Mouse (Mus musculus): ENCODE data around the gene Rbks. TPM values are rescaled to one million over a fixed set of nuclear protein-coding genes. Genes with fewer than 3 reads are reported as not detected.

Rbks gene
- polyA plus RNA-seq (2017; shearing (Covaris generic)), result 23.5 TPM

GRCm38 (mm10) chr5:31696971-31697643, at the start of gene Rbks:
TSS of gene Rbks (minus strand) at chr5:31697627.

DNA sequence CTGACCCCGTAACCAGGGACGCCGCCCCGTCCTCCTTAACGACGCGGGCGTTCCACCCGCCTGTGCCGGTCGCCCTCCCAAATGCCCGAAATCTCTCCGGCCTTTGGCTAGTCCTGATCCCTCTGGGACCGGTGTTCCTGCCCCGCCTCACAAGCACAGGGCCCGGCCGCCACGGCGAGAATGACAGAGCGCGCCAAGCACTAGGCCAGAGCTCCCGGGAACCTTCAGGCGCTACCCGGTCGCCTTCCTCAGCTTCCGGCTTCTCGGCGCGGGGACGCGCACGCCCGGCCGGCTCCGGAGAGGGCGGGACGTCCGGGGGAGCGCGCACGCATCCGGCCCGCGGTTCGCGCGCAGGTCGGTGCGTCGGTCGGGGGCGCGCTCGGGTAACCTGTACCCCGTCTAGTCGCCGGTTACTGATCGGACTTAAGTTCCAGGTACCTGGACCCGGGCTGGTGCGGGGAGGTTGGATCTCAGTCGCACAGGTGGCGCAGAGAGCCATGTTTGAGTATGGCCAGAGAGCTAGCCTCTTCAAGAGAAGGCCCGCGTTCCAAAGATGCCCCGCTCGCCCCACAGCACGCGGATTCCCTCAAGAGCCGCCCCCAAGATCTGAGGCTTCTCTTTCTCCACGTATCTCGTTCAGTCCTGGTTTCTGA, 343 bp upstream of the Rbks start, which contains the start of gene Babam2:
Babam2 (plus strand) TSS at position 41 of the 653 bp plus-strand sequence.

DNA sequence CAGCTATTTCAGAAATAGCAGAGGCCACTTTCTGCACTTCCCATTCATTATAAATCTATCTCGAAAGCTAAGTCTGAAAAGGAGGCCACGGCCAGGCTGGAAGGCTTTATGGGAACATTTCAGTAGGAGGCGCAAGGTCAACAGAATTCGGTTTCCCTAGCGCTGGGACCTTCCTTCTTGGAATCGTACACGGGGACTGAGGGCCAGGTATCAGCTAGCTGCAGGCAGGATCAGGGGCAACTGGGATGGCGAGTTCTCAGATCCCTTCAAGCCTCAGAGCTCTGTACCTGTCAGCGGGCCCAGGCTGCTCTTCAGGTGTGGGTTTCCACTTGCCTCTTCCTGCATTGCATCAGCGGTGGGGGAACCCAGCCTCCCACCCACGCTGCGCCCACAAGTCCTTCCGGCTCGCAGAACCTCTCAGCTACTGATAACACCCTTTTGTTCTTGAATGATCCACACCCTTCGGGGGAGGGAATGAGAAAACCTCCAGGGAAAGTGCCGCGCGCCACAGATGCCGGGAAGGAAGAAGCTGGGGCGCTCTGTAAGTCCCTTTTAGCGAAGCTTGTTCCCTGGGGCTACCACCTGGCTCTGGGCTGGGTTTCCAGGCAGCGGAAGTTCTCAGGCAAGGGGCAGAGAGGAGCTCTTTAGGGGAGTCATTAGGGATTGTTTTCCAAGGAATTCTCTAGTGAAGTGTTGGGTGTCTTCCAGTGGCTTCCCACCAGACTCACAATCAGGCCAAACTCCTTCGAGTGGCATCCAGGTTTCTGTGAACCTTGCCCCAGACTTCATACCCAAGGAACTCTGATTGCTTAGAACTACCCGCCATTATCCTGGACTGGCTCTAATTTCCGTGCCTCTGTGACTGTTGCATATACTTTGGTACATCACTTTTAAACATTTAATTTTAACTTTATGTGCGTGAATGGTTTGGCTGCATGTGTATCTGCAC, 100.7 kb downstream of the Rbks start, which contains the start of gene Mrpl33:
Mrpl33 (plus strand) TSS at position 455 of the 949 bp plus-strand sequence.

Other genes starting within 250 kb of the Rbks start
- 52.3 TPM for gene Zfp512, start 245.2 kb downstream of the Rbks start, polyA plus RNA-seq (2017; shearing (Covaris generic))
- not detected for gene 4930548H24Rik, start 211.9 kb downstream of the Rbks start, polyA plus RNA-seq (2017; shearing (Covaris generic))
- gene Gpn1, start 202.9 kb downstream of the Rbks start, polyA plus RNA-seq (2017; shearing (Covaris generic)), result 39.0 TPM
- 52.7 TPM for gene Slc4a1ap, start 170.6 kb downstream of the Rbks start, polyA plus RNA-seq (2017; shearing (Covaris generic))
- 24.3 TPM for gene Supt7l, start 169.8 kb downstream of the Rbks start, polyA plus RNA-seq (2017; shearing (Covaris generic))
- gene Mrpl33, start 100.7 kb downstream of the Rbks start, polyA plus RNA-seq (2017; shearing (Covaris generic)), result 242 TPM
- gene Babam2, start 57 bp upstream of the Rbks start, polyA plus RNA-seq (2017; shearing (Covaris generic)), result 49.2 TPM